Mouse (Mus musculus) testis, adult 2 months (tissue): ENCODE measurements around the gene Try10. TPM values are rescaled to one million over a fixed set of nuclear protein-coding genes. Genes with fewer than 3 reads are reported as not detected.
"Not testable (repeated sequence)": the region's sequence is repeated elsewhere in the genome, so short reads cannot be mapped to it uniquely, and the experiment has no call there.

ENCODE experiments used
- H3K27ac ChIP-seq: fragments of 200-500 bp; 2 replicates; pipeline ENCODE4 v1.5.1; 2012; ENCODE audit warnings: low read depth, low read length; ENCODE audit not compliant: control insufficient read depth, insufficient read depth
- H3K27me3 ChIP-seq: fragments of 200-500 bp; 2 replicates; pipeline ENCODE4 v1.6.1; 2012; ENCODE audit warnings: mild to moderate bottlenecking, low read length, moderate library complexity; ENCODE audit not compliant: control insufficient read depth, insufficient read depth
- H3K36me3 ChIP-seq: fragments of 200-500 bp; 2 replicates; pipeline ENCODE4 v1.6.1; 2012; ENCODE audit warnings: mild to moderate bottlenecking, low read length; ENCODE audit not compliant: control insufficient read depth, insufficient read depth
- H3K4me1 ChIP-seq: fragments of 200-500 bp; 2 replicates; pipeline ENCODE4 v1.6.1; 2012; ENCODE audit warnings: low read length; ENCODE audit not compliant: control insufficient read depth, insufficient read depth
- H3K4me3 ChIP-seq: fragments of 200-500 bp; 2 replicates; pipeline ENCODE4 v1.5.1; 2012; ENCODE audit warnings: low read depth, mild to moderate bottlenecking, low read length, moderate library complexity, mixed read lengths; ENCODE audit not compliant: control insufficient read depth
- CTCF ChIP-seq: fragments of 200-500 bp; IDR thresholded peaks from 2 replicates; pipeline ENCODE4 v1.5.1; 2012; ENCODE audit warnings: low read depth, mild to moderate bottlenecking, inconsistent platforms, low read length, moderate library complexity; ENCODE audit not compliant: control insufficient read depth, insufficient read depth, insufficient replicate concordance
- POLR2A ChIP-seq: fragments of 200-500 bp; IDR thresholded peaks from 2 replicates; pipeline ENCODE4 v1.6.1; 2012; ENCODE audit warnings: low read depth, mild to moderate bottlenecking, inconsistent platforms, low read length, moderate library complexity; ENCODE audit not compliant: control insufficient read depth
- polyA plus RNA-seq: library from polyadenylated mRNA; depleted of rRNA; stranded (reverse); fragments of >200 nt; gene quantifications from 2 replicates; pipeline ENCODE4 v1.2.3, GENCODE M21; 2012; rRNA removed

Try10 gene
- not detected in 2 replicates for polyA plus RNA-seq

- Histone ChIP-seq H3K36me3 (no peaks in the 10 kb centered on the region), H3K4me3 (no peak within 1 kb of the TSS), H3K27ac (no peak within 1 kb of the TSS), H3K4me1 (no peaks in the 10 kb centered on the region), H3K27me3 (no peaks in the 10 kb centered on the region)
- no peak for TF ChIP-seq POLR2A
- no peak for TF ChIP-seq CTCF
Observed at GRCm38 (mm10) chr6:41353932-41354331, at the start of gene Try10. Gene Try10 (plus strand): TSS chr6:41354105.

- H3K27me3 ChIP-seq, H3K4me3 ChIP-seq, H3K4me1 ChIP-seq, H3K27ac ChIP-seq, H3K36me3 ChIP-seq: not testable (repeated sequence)
Observed at GRCm38 (mm10) chr6:41316741-41317140, 37.2 kb upstream of the Try10 start, which contains the start of gene Try5. Gene Try5 (minus strand): TSS chr6:41316841.

GRCm38 (mm10) chr6:41373772-41374171, 19.9 kb downstream of the Try10 start:
- H3K36me3 ChIP-seq, H3K27ac ChIP-seq: not testable (repeated sequence)

GRCm38 (mm10) chr6:41377578-41377977, 23.7 kb downstream of the Try10 start, which contains the start of gene Prss3:
Gene Prss3 (minus strand): TSS chr6:41377678.
- H3K4me3 ChIP-seq, H3K27me3 ChIP-seq, H3K36me3 ChIP-seq, H3K4me1 ChIP-seq, H3K27ac ChIP-seq: not testable (repeated sequence)

More at GRCm38 (mm10) chr6:41373772-41374171, 19.9 kb downstream of the Try10 start:
- not testable (repeated sequence) for H3K4me3 ChIP-seq, H3K27me3 ChIP-seq, H3K4me1 ChIP-seq

GRCm38 (mm10) chr6:41386781-41387180, 32.9 kb downstream of the Try10 start:
- Histone ChIP-seq H3K27ac (no peak overlapping the region), H3K4me1 (no peaks in the 10 kb centered on the region), H3K27me3 (no peaks in the 10 kb centered on the region), H3K4me3 (no peak overlapping the region), H3K36me3 (no peaks in the 10 kb centered on the region)
- TF ChIP-seq POLR2A (no peak), CTCF (no peak)

GRCm38 (mm10) chr6:41391640-41392039, 37.7 kb downstream of the Try10 start:
- not testable (repeated sequence) for H3K4me1 ChIP-seq, H3K4me3 ChIP-seq, H3K36me3 ChIP-seq, H3K27ac ChIP-seq, H3K27me3 ChIP-seq

- H3K36me3 ChIP-seq, H3K4me3 ChIP-seq, H3K4me1 ChIP-seq, H3K27me3 ChIP-seq, H3K27ac ChIP-seq: not testable (repeated sequence)
Observed at GRCm38 (mm10) chr6:41392056-41392455, 38.2 kb downstream of the Try10 start, which contains the start of gene Gm5771. Gene Gm5771 (plus strand): TSS chr6:41392356.

Other genes with a start within 250 kb of the Try10 start
- 0.49 and 2.0 TPM in 2 replicates for gene Try4, start 51.8 kb upstream of the Try10 start, polyA plus RNA-seq
- 12.1 TPM in 2 replicates for gene Try5, start 37.3 kb upstream of the Try10 start, polyA plus RNA-seq
- gene Prss3, start 23.6 kb downstream of the Try10 start, polyA plus RNA-seq: not detected in 2 replicates
- not detected in 2 replicates for gene Gm5771, start 38.3 kb downstream of the Try10 start, polyA plus RNA-seq
- gene Gm10334, start 92.0 kb downstream of the Try10 start, polyA plus RNA-seq: not detected in 2 replicates
- gene Prss1, start 104.8 kb downstream of the Try10 start, polyA plus RNA-seq: not detected in 2 replicates
- 1.3 and 2.9 TPM in 2 replicates for gene Prss2, start 167.7 kb downstream of the Try10 start, polyA plus RNA-seq